Mouse (Mus musculus) hindbrain, postnatal 0 days (tissue): ENCODE results near the gene Snrpd3. TPM values are rescaled to one million over a fixed set of nuclear protein-coding genes. Genes with fewer than 3 reads are reported as not detected.

Source experiments
- ATAC-seq: fragments of 200-750 bp; cut with Nextera tagmentation; 2 replicates; pipeline ENCODE4 v1.8.0; 2017; ENCODE audit warnings: mild to moderate bottlenecking, moderate TSS enrichment, moderate library complexity
- DNase-seq: peaks from one replicate; pipeline ENCODE4 v3.0.0-alpha.2; 2015; ENCODE audit warnings: low spot score
- H3K27ac ChIP-seq: fragments of 300-500 bp; sonication (generic); 2 replicates; pipeline ENCODE4 v1.5.1; 2014; ENCODE audit warnings: mild to moderate bottlenecking
- H3K27me3 ChIP-seq: fragments of 300-500 bp; sonication (generic); 2 replicates; pipeline ENCODE4 v1.6.1; 2014; ENCODE audit warnings: low read length, mixed read lengths; ENCODE audit not compliant: insufficient read depth
- H3K36me3 ChIP-seq: fragments of 300-500 bp; sonication (generic); 2 replicates; pipeline ENCODE4 v1.6.1; 2014; ENCODE audit warnings: low read length, mixed read lengths; ENCODE audit not compliant: insufficient read depth
- H3K4me1 ChIP-seq: fragments of 300-500 bp; sonication (generic); 2 replicates; pipeline ENCODE4 v1.6.1; 2014; ENCODE audit warnings: antibody characterized with exemption, low read length, mixed read lengths; ENCODE audit not compliant: insufficient read depth
- H3K4me2 ChIP-seq: fragments of 300-500 bp; sonication (generic); 2 replicates; pipeline ENCODE4 v1.6.1; 2014; ENCODE audit warnings: low read depth, mild to moderate bottlenecking, low read length, moderate library complexity, mixed read lengths
- H3K4me3 ChIP-seq: fragments of 300-500 bp; sonication (generic); 2 replicates; pipeline ENCODE4 v1.5.1; 2014; ENCODE audit warnings: low read length
- H3K9ac ChIP-seq: fragments of 300-500 bp; sonication (generic); replicated peaks from 2 replicates; pipeline ENCODE4 v1.6.1; 2014; ENCODE audit warnings: mild to moderate bottlenecking, low read length, moderate library complexity, mixed read lengths
- H3K9me3 ChIP-seq: fragments of 300-500 bp; sonication (generic); 2 replicates; pipeline ENCODE4 v1.6.1; 2016; ENCODE audit warnings: low read length, mixed read lengths
- CTCF ChIP-seq: IDR thresholded peaks from 2 replicates; pipeline ENCODE4 v1.5.1; 2016; ENCODE audit warnings: antibody characterized with exemption, control low read depth, low read depth
- WGBS: fragments of 180-500 bp; shearing (Covaris S2); extraction: QIAGEN DNeasy Blood & Tissue Kit; methylation state at CpG from one replicate; pipeline ENCODE4 v1.1.7; 2014; 5-methylcytosine and 5-hydroxymethylcytosine counted together
- polyA plus RNA-seq: library from polyadenylated mRNA; unstranded; fragments of >200 nt; fragmentation: Nextera tagmentation; extraction: Ambion mirVana; gene quantifications from 2 replicates; pipeline ENCODE4 v1.2.1, GENCODE M21; 2015
- total RNA-seq: library from RNA; depleted of rRNA; stranded (reverse); fragments of >200 nt; gene quantifications from 2 replicates; pipeline ENCODE4 v1.2.3, GENCODE M21; 2014

The Snrpd3 gene
- total and polyA plus RNA-seq, 2 experiments from 2014 or later = 16.4 to 133 TPM

- Histone ChIP-seq H3K36me3 (no peaks in the 10 kb centered on the region), H3K9me3 (no peaks in the 10 kb centered on the region), H3K4me2 (no peak overlapping the region), H3K27me3 (no peaks in the 10 kb centered on the region), H3K4me3 (no peak overlapping the region), H3K4me1 (no peaks in the 10 kb centered on the region), H3K9ac (no peak overlapping the region), H3K27ac (no peak overlapping the region)
- TF ChIP-seq CTCF = no peak
- DNase-seq (no peak), ATAC-seq (no peak)
- 92% methylated on average over 5 of the region's 5 CpGs for WGBS
These were observed 35.1 kb upstream of the Snrpd3 start for GRCm38 (mm10) chr10:75482271-75482670.

GRCm38 (mm10) chr10:75482919-75483483 is 34.4 kb upstream of the Snrpd3 start:
- H3K36me3 ChIP-seq = no peaks in the 10 kb centered on the region
- H3K27me3 ChIP-seq = no peaks in the 10 kb centered on the region
- H3K4me3 ChIP-seq = no peak overlapping the region
- H3K9ac ChIP-seq = no peak overlapping the region
- ATAC-seq (no peak), DNase-seq (no peak)
- WGBS = 76% methylated on average over 11 of the region's 11 CpGs
- H3K27ac ChIP-seq = no peak overlapping the region
- H3K4me2 ChIP-seq = no peak overlapping the region
- no peaks in the 10 kb centered on the region for H3K9me3 ChIP-seq
- no peaks in the 10 kb centered on the region for H3K4me1 ChIP-seq
- no peak for TF ChIP-seq CTCF

GRCm38 (mm10) chr10:75484066-75484465 is 33.3 kb upstream of the Snrpd3 start:
- no peak overlapping the region for H3K27ac ChIP-seq
- H3K27me3 ChIP-seq = no peaks in the 10 kb centered on the region
- no peak for DNase-seq
- no peaks in the 10 kb centered on the region for H3K9me3 ChIP-seq
- no peaks in the 10 kb centered on the region for H3K36me3 ChIP-seq
- H3K4me2 ChIP-seq = no peak overlapping the region
- TF ChIP-seq CTCF = no peak
- no peaks in the 10 kb centered on the region for H3K4me1 ChIP-seq
- no peak overlapping the region for H3K4me3 ChIP-seq
- ATAC-seq = no peak
- 93% methylated on average over 6 of the region's 6 CpGs for WGBS
- no peak overlapping the region for H3K9ac ChIP-seq

GRCm38 (mm10) chr10:75484767-75485166 is 32.6 kb upstream of the Snrpd3 start:
- 85% methylated on average over 6 of the region's 6 CpGs for WGBS
- no peak for TF ChIP-seq CTCF
- H3K4me1 ChIP-seq = no peaks in the 10 kb centered on the region
- ATAC-seq (no peak), DNase-seq (no peak)
- H3K27me3 ChIP-seq = no peaks in the 10 kb centered on the region
- no peak overlapping the region for H3K27ac ChIP-seq
- no peak overlapping the region for H3K4me2 ChIP-seq
- H3K9ac ChIP-seq = no peak overlapping the region
- H3K4me3 ChIP-seq = no peak overlapping the region
- no peaks in the 10 kb centered on the region for H3K36me3 ChIP-seq
- H3K9me3 ChIP-seq = no peaks in the 10 kb centered on the region

- no peaks in the 10 kb centered on the region for H3K27me3 ChIP-seq
- no peaks in the 10 kb centered on the region for H3K36me3 ChIP-seq
- peak; percentile 86 for DNase-seq
- no peaks in the 10 kb centered on the region for H3K4me1 ChIP-seq
- peak; percentile 97 for TF ChIP-seq CTCF
- H3K4me3 ChIP-seq = no peak overlapping the region
- no peak overlapping the region for H3K9ac ChIP-seq
- ATAC-seq = peak; percentile 40
- H3K27ac ChIP-seq = no peak overlapping the region
- WGBS = 50% methylated on average over 9 of the region's 9 CpGs
- no peaks in the 10 kb centered on the region for H3K9me3 ChIP-seq
- H3K4me2 ChIP-seq = no peak overlapping the region
These were observed 31.0 kb upstream of the Snrpd3 start for GRCm38 (mm10) chr10:75486086-75486979.

- ATAC-seq = no peak
- no peak for DNase-seq
- no peaks in the 10 kb centered on the region for H3K9me3 ChIP-seq
- no peak overlapping the region for H3K4me2 ChIP-seq
- no peak overlapping the region for H3K4me3 ChIP-seq
- no peaks in the 10 kb centered on the region for H3K36me3 ChIP-seq
- WGBS = 68% methylated on average over 3 of the region's 3 CpGs
- TF ChIP-seq CTCF = no peak
- no peaks in the 10 kb centered on the region for H3K4me1 ChIP-seq
- no peak overlapping the region for H3K27ac ChIP-seq
- no peaks in the 10 kb centered on the region for H3K27me3 ChIP-seq
- no peak overlapping the region for H3K9ac ChIP-seq
These were observed 30.2 kb upstream of the Snrpd3 start for GRCm38 (mm10) chr10:75487131-75487530.

- no peaks in the 10 kb centered on the region for H3K36me3 ChIP-seq
- TF ChIP-seq CTCF = no peak
- no peak overlapping the region for H3K4me3 ChIP-seq
- no peaks in the 10 kb centered on the region for H3K27me3 ChIP-seq
- H3K27ac ChIP-seq = no peak overlapping the region
- WGBS = 58% methylated on average over 2 of the region's 2 CpGs
- no peak overlapping the region for H3K4me2 ChIP-seq
- no peak overlapping the region for H3K9ac ChIP-seq
- ATAC-seq = no peak
- H3K9me3 ChIP-seq = no peaks in the 10 kb centered on the region
- H3K4me1 ChIP-seq = no peaks in the 10 kb centered on the region
- DNase-seq = no peak
These were observed 27.8 kb upstream of the Snrpd3 start for GRCm38 (mm10) chr10:75489522-75489921.
